24 mouse cellular contexts compared by ENCODE assay signal in genomic region chr2:165279351-165279750, GRCm38 (mm10). TPM values are rescaled to one million over a fixed set of nuclear protein-coding genes. Genes with fewer than 3 reads are reported as not detected.
DNase-seq lines count a peak whose midpoint lies in the region; ATAC-seq and TF ChIP-seq lines count a peak whose summit lies in the region.
"Had no signal": no experiment of that assay in that cellular context is flagged by ENCODE, and none has a peak within 500 bp of the region (broad histone marks: within the 10 kb centered on the region; RNA-seq: fewer than 3 reads in every experiment).

No protein-coding gene starts in this region.

- no peaks in the 10 kb centered on the region for H3K9me3 ChIP-seq in forebrain, embryonic 10.5 days
- no peaks in the 10 kb centered on the region for H3K9me3 ChIP-seq in forebrain, embryonic 11.5 days (ENCODE audit: control insufficient read depth, low read length)
- no peaks in the 10 kb centered on the region for H3K9me3 ChIP-seq in midbrain, embryonic 10.5 days (replicated peaks)
- H3K9me3 ChIP-seq in midbrain, embryonic 11.5 days (ENCODE audit: control insufficient read depth, low read length): no peaks in the 10 kb centered on the region
- H3K9me3 ChIP-seq in midbrain, postnatal 0 days (ENCODE audit: low read length): no peaks in the 10 kb centered on the region
- H3K9me3 ChIP-seq: embryonic facial prominence, embryonic 12.5 days; forebrain, embryonic 15.5 days; G1E; heart, embryonic 15.5 days had no signal

- no peak for ATAC-seq in forebrain, embryonic 11.5 days (replicated peaks; ENCODE audit: low FRiP score)
- no peak for ATAC-seq in midbrain, embryonic 11.5 days (ENCODE audit: low FRiP score)
- no peak for ATAC-seq in midbrain, postnatal 0 days (ENCODE audit: low FRiP score)
- ATAC-seq in erythroblast, adult 5-6 weeks (replicated peaks; ENCODE audit: low FRiP score, poor library complexity, severe bottlenecking): no peak
- ATAC-seq: CD4-positive, CD25-positive, alpha-beta regulatory T cell, adult 4 months; forebrain, embryonic 15.5 days; hindbrain, postnatal 0 days had no signal

- TF ChIP-seq CTCF in midbrain, postnatal 0 days (IDR thresholded peaks at IDR 0.05): no peak

- no peak for DNase-seq in forebrain, embryonic 10.5 days (ENCODE audit: extremely low spot score, low spot score)
- no peak for DNase-seq in forebrain, embryonic 11.5 days (ENCODE audit: low spot score)
- no peak for DNase-seq in midbrain, embryonic 10.5 days (ENCODE audit: low spot score)
- DNase-seq in midbrain, embryonic 11.5 days (ENCODE audit: low spot score, missing footprints): no peak
- DNase-seq in midbrain, postnatal 0 days (ENCODE audit: low spot score): no peak
- no peak for DNase-seq in kidney, adult 11 months
- DNase-seq in left cerebral cortex, adult 18-20 months (ENCODE audit: low spot score in 2 of 2): no peak
- DNase-seq: adrenal gland, adult 8-10 months; B cell, adult 2 months; cerebellum, adult 18-20 months; cerebellum, postnatal 14 days; gastrocnemius, postnatal 10 days; heart, adult 2 months; heart, postnatal 14 days had no signal

- H3K9ac ChIP-seq in forebrain, embryonic 11.5 days (ENCODE audit: low read length): no peak overlapping the region; the same call in 1 of the 2 replicates
- no peak overlapping the region for H3K9ac ChIP-seq in midbrain, embryonic 11.5 days (ENCODE audit: low read length)
- H3K9ac ChIP-seq in midbrain, postnatal 0 days (replicated peaks; ENCODE audit: low read length, poor library complexity, severe bottlenecking): no peak overlapping the region
- H3K9ac ChIP-seq: embryonic facial prominence, embryonic 12.5 days; forebrain, embryonic 15.5 days; heart, embryonic 15.5 days had no signal

- no peak overlapping the region for H3K4me2 ChIP-seq in forebrain, embryonic 11.5 days (ENCODE audit: low read depth, low read length, severe bottlenecking)
- H3K4me2 ChIP-seq in midbrain, embryonic 11.5 days: no peak overlapping the region
- H3K4me2 ChIP-seq in midbrain, postnatal 0 days (ENCODE audit: low read depth, low read length, poor library complexity, severe bottlenecking): no peak overlapping the region
- H3K4me2 ChIP-seq: embryonic facial prominence, embryonic 12.5 days; forebrain, embryonic 15.5 days; heart, embryonic 11.5 days; heart, embryonic 15.5 days had no signal

- H3K4me3 ChIP-seq in forebrain, embryonic 10.5 days: no peak overlapping the region
- H3K4me3 ChIP-seq in forebrain, embryonic 11.5 days (ENCODE audit: low read depth, low read length): no peak overlapping the region
- no peak overlapping the region for H3K4me3 ChIP-seq in midbrain, embryonic 10.5 days
- H3K4me3 ChIP-seq in midbrain, embryonic 11.5 days (ENCODE audit: low read depth, low read length): no peak overlapping the region
- no peak overlapping the region for H3K4me3 ChIP-seq in midbrain, postnatal 0 days (ENCODE audit: low read depth, low read length)
- H3K4me3 ChIP-seq: embryonic facial prominence, embryonic 12.5 days; forebrain, embryonic 15.5 days; heart, adult 2 months; heart, embryonic 15.5 days had no signal

- peaks cover 34% of the 10 kb centered on the region for H3K27me3 ChIP-seq in forebrain, embryonic 10.5 days (ENCODE audit: poor library complexity, severe bottlenecking)
- H3K27me3 ChIP-seq in forebrain, embryonic 11.5 days (ENCODE audit: control insufficient read depth, insufficient read depth, low read length): no peaks in the 10 kb centered on the region
- H3K27me3 ChIP-seq in midbrain, embryonic 10.5 days (ENCODE audit: low read depth, poor library complexity, severe bottlenecking): peaks cover 3% of the 10 kb centered on the region; the same call in 1 of the 2 replicates
- no peaks in the 10 kb centered on the region for H3K27me3 ChIP-seq in midbrain, embryonic 11.5 days (ENCODE audit: control insufficient read depth, insufficient read depth, low read length)
- no peaks in the 10 kb centered on the region for H3K27me3 ChIP-seq in midbrain, postnatal 0 days (ENCODE audit: insufficient read depth, low read length)
- H3K27me3 ChIP-seq: embryonic facial prominence, embryonic 12.5 days; forebrain, embryonic 15.5 days; heart, embryonic 15.5 days had no signal

- peaks cover 64% of the 10 kb centered on the region for H3K4me1 ChIP-seq in forebrain, embryonic 10.5 days
- H3K4me1 ChIP-seq in forebrain, embryonic 11.5 days (replicated peaks; ENCODE audit: control insufficient read depth, insufficient read depth, low read length): peaks cover 15% of the 10 kb centered on the region
- H3K4me1 ChIP-seq in midbrain, embryonic 10.5 days: peaks cover 58% of the 10 kb centered on the region
- peaks cover 21% of the 10 kb centered on the region for H3K4me1 ChIP-seq in midbrain, embryonic 11.5 days (ENCODE audit: control insufficient read depth, insufficient read depth, low read length)
- H3K4me1 ChIP-seq in midbrain, postnatal 0 days (ENCODE audit: insufficient read depth, low read length): peaks cover 11% of the 10 kb centered on the region; the same call in 1 of the 2 replicates

- 21% methylated on average over 10 of the region's 10 CpGs for WGBS in forebrain, embryonic 10.5 days
- 16% methylated on average over 10 of the region's 10 CpGs for WGBS in forebrain, embryonic 11.5 days
- 26% methylated on average over 10 of the region's 10 CpGs for WGBS in midbrain, embryonic 10.5 days
- 20% methylated on average over 10 of the region's 10 CpGs for WGBS in midbrain, embryonic 11.5 days
- 26% methylated on average over 10 of the region's 10 CpGs for WGBS in midbrain, postnatal 0 days

- H3K27ac ChIP-seq in forebrain, embryonic 10.5 days: peak overlapping the region; percentile 66
- H3K27ac ChIP-seq in forebrain, embryonic 11.5 days (ENCODE audit: low read depth, low read length): no peak overlapping the region
- peak overlapping the region; percentile 28 for H3K27ac ChIP-seq in midbrain, embryonic 10.5 days (replicated peaks)
- no peak overlapping the region for H3K27ac ChIP-seq in midbrain, embryonic 11.5 days (ENCODE audit: low read depth, low read length)
- H3K27ac ChIP-seq in midbrain, postnatal 0 days (ENCODE audit: low read depth, low read length): peak overlapping the region; percentile 38; the same call in 1 of the 2 replicates
- H3K27ac ChIP-seq: embryonic facial prominence, embryonic 12.5 days; forebrain, embryonic 15.5 days; heart, adult 2 months; heart, embryonic 15.5 days; hindbrain, postnatal 0 days had no signal

- H3K36me3 ChIP-seq in forebrain, embryonic 10.5 days (replicated peaks): peaks cover 59% of the 10 kb centered on the region
- no peaks in the 10 kb centered on the region for H3K36me3 ChIP-seq in forebrain, embryonic 11.5 days (ENCODE audit: control insufficient read depth, insufficient read depth, low read length)
- peaks cover 56% of the 10 kb centered on the region for H3K36me3 ChIP-seq in midbrain, embryonic 10.5 days
- H3K36me3 ChIP-seq in midbrain, embryonic 11.5 days (ENCODE audit: control insufficient read depth, insufficient read depth, low read length): peaks cover 7% of the 10 kb centered on the region; the same call in 1 of the 2 replicates
- peaks cover 21% of the 10 kb centered on the region for H3K36me3 ChIP-seq in midbrain, postnatal 0 days (ENCODE audit: insufficient read depth, low read length)
- H3K36me3 ChIP-seq: forebrain, embryonic 15.5 days had no signal

RNA-seq across cellular contexts. Expression of gene Slc35c2, which starts 8.3 kb away (rescaled TPM):
- 74.9 and 75.4 TPM in 2 replicates for polyA plus RNA-seq in forebrain, embryonic 10.5 days (2016; fragmentation: Nextera tagmentation; extraction: Ambion mirVana)
- 54.3 and 62.7 TPM in 2 replicates for polyA plus RNA-seq in forebrain, embryonic 11.5 days (2014; fragmentation: Nextera tagmentation; extraction: Ambion mirVana)
- polyA plus RNA-seq in midbrain, embryonic 10.5 days (2016; fragmentation: Nextera tagmentation; extraction: Ambion mirVana): 72.8 and 73.0 TPM in 2 replicates
- 49.5 and 49.7 TPM in 2 replicates for polyA plus RNA-seq in midbrain, embryonic 11.5 days (2014; fragmentation: Nextera tagmentation; extraction: Ambion mirVana)
- total RNA-seq in midbrain, postnatal 0 days (2014; rRNA removed): 89.6 and 98.9 TPM in 2 replicates
- 68.7 and 69.3 TPM in 2 replicates for polyA plus RNA-seq in midbrain, postnatal 0 days (2015; fragmentation: Nextera tagmentation; extraction: Ambion mirVana)
- 22.6 and 34.2 TPM in 2 replicates for total RNA-seq in erythroblast, adult 5-6 weeks (2015; ENCODE audit: low replicate concordance)
- 10.0 and 14.6 TPM in 2 replicates for total RNA-seq in erythroblast, adult 5-6 weeks (2017; ENCODE audit: low replicate concordance)
- total RNA-seq in left cerebral cortex, adult 18-20 months (2021): 10 to 100 TPM; 58.2 to 60.6 TPM

RNA-seq across cellular contexts. Expression of gene Cdh22, which starts 44.7 kb away (rescaled TPM):
- polyA plus RNA-seq in forebrain, embryonic 10.5 days (2016; fragmentation: Nextera tagmentation; extraction: Ambion mirVana): 2.8 and 3.1 TPM in 2 replicates
- 6.2 and 6.3 TPM in 2 replicates for polyA plus RNA-seq in forebrain, embryonic 11.5 days (2014; fragmentation: Nextera tagmentation; extraction: Ambion mirVana)
- 3.9 and 7.1 TPM in 2 replicates for polyA plus RNA-seq in midbrain, embryonic 10.5 days (2016; fragmentation: Nextera tagmentation; extraction: Ambion mirVana)
- polyA plus RNA-seq in midbrain, embryonic 11.5 days (2014; fragmentation: Nextera tagmentation; extraction: Ambion mirVana): 4.8 and 6.4 TPM in 2 replicates
- 41.3 and 47.9 TPM in 2 replicates for total RNA-seq in midbrain, postnatal 0 days (2014; rRNA removed)
- 21.9 and 23.2 TPM in 2 replicates for polyA plus RNA-seq in midbrain, postnatal 0 days (2015; fragmentation: Nextera tagmentation; extraction: Ambion mirVana)
- not detected in 2 replicates for total RNA-seq in erythroblast, adult 5-6 weeks (2015; ENCODE audit: low replicate concordance)
- not detected in 2 replicates for total RNA-seq in erythroblast, adult 5-6 weeks (2017; ENCODE audit: low replicate concordance)
- total RNA-seq in left cerebral cortex, adult 18-20 months (2021): 10 to 100 TPM; 55.1 to 61.1 TPM
- total RNA-seq: hematopoietic stem cell, adult 5-6 weeks had no signal
- polyA plus RNA-seq: CD4-positive, CD25-positive, alpha-beta regulatory T cell, adult 4 months; G1E; gonadal fat pad, adult 2 months had no signal

RNA-seq across cellular contexts. Expression of gene Elmo2, which starts 46.9 kb away (rescaled TPM):
- 83.7 and 86.4 TPM in 2 replicates for polyA plus RNA-seq in forebrain, embryonic 10.5 days (2016; fragmentation: Nextera tagmentation; extraction: Ambion mirVana)
- polyA plus RNA-seq in forebrain, embryonic 11.5 days (2014; fragmentation: Nextera tagmentation; extraction: Ambion mirVana): 95.4 and 108 TPM in 2 replicates
- polyA plus RNA-seq in midbrain, embryonic 10.5 days (2016; fragmentation: Nextera tagmentation; extraction: Ambion mirVana): 81.7 and 90.0 TPM in 2 replicates
- polyA plus RNA-seq in midbrain, embryonic 11.5 days (2014; fragmentation: Nextera tagmentation; extraction: Ambion mirVana): 79.9 and 83.1 TPM in 2 replicates
- 98.6 and 99.4 TPM in 2 replicates for total RNA-seq in midbrain, postnatal 0 days (2014; rRNA removed)
- 77.2 and 80.2 TPM in 2 replicates for polyA plus RNA-seq in midbrain, postnatal 0 days (2015; fragmentation: Nextera tagmentation; extraction: Ambion mirVana)
- 15.8 and 15.9 TPM in 2 replicates for total RNA-seq in erythroblast, adult 5-6 weeks (2015; ENCODE audit: low replicate concordance)
- 5.6 and 9.4 TPM in 2 replicates for total RNA-seq in erythroblast, adult 5-6 weeks (2017; ENCODE audit: low replicate concordance)
- 100 to 1,000 TPM; 145 to 166 TPM for total RNA-seq in left cerebral cortex, adult 18-20 months (2021)

Comparison
In these comparisons a context has a peak if more than half of its experiments do, and no peak if none do; other contexts are left out.
1. H3K27ac ChIP-seq: peak in forebrain, embryonic 10.5 days (single experiment), midbrain, embryonic 10.5 days (single experiment) and midbrain, postnatal 0 days (single experiment); none in forebrain, embryonic 11.5 days (single experiment) and midbrain, embryonic 11.5 days (single experiment).